12 mouse cellular contexts compared by ENCODE assay signal in genomic region chr8:90849462-90850050, GRCm38 (mm10). TPM values are rescaled to one million over a fixed set of nuclear protein-coding genes. Genes with fewer than 3 reads are reported as not detected.
DNase-seq lines count a peak whose midpoint lies in the region; ATAC-seq lines count a peak whose summit lies in the region.
"Had no signal": no experiment of that assay in that cellular context is flagged by ENCODE, and none has a peak within 500 bp of the region (broad histone marks: within the 10 kb centered on the region; RNA-seq: fewer than 3 reads in every experiment).

No protein-coding gene starts in this region.

- no peak overlapping the region for H3K9ac ChIP-seq in forebrain, embryonic 12.5 days
- H3K9ac ChIP-seq in liver, embryonic 11.5 days (ENCODE audit: low read depth, low read length): no peak overlapping the region
- H3K9ac ChIP-seq: embryonic facial prominence, embryonic 15.5 days; stomach, embryonic 15.5 days had no signal

- WGBS in forebrain, embryonic 12.5 days: 48% methylated on average over 11 of the region's 11 CpGs
- WGBS in liver, embryonic 11.5 days: 74% methylated on average over 11 of the region's 11 CpGs

- H3K27me3 ChIP-seq in forebrain, embryonic 12.5 days: no peaks in the 10 kb centered on the region
- no peaks in the 10 kb centered on the region for H3K27me3 ChIP-seq in liver, embryonic 11.5 days (replicated peaks; ENCODE audit: control insufficient read depth, insufficient read depth, low read length)
- H3K27me3 ChIP-seq: embryonic facial prominence, embryonic 15.5 days; stomach, embryonic 15.5 days had no signal

- H3K27ac ChIP-seq in forebrain, embryonic 12.5 days: 0 out of 2 replicates have a peak overlapping the region, but pooled peaks have one; percentile 21
- no peak overlapping the region for H3K27ac ChIP-seq in liver, embryonic 11.5 days (ENCODE audit: low read depth, low read length)
- H3K27ac ChIP-seq: embryonic facial prominence, embryonic 15.5 days; stomach, embryonic 15.5 days had no signal

- peak; percentile 52 to 77 for DNase-seq in frontal cortex, adult 2 months (ENCODE audit: extremely low spot score in 1 of 2, low spot score in 1 of 2)
- no peak for DNase-seq in frontal cortex, postnatal 25 days (ENCODE audit: low spot score in 2 of 2)
- DNase-seq in left cerebral cortex, postnatal 14 days (ENCODE audit: low spot score in 2 of 2): peak; percentile 59 to 70
- peak; percentile 59 for DNase-seq in retina, postnatal 1 day
- no peak for DNase-seq in liver, embryonic 11.5 days (ENCODE audit: low spot score)
- DNase-seq in ovary, postnatal 10 days (ENCODE audit: low spot score): no peak
- no peak for DNase-seq in adrenal gland, adult 18-20 months (ENCODE audit: low spot score in 2 of 2)

- intact Hi-C loops in left cerebral cortex, postnatal 14 days (cut with DNase I): no loop called here

- peaks cover 25% of the 10 kb centered on the region for H3K4me1 ChIP-seq in forebrain, embryonic 12.5 days
- H3K4me1 ChIP-seq in liver, embryonic 11.5 days (replicated peaks; ENCODE audit: control insufficient read depth, insufficient read depth, low read length): no peaks in the 10 kb centered on the region

- no peak overlapping the region for H3K4me2 ChIP-seq in forebrain, embryonic 12.5 days
- H3K4me2 ChIP-seq in liver, embryonic 11.5 days: no peak overlapping the region
- H3K4me2 ChIP-seq: embryonic facial prominence, embryonic 15.5 days; stomach, embryonic 15.5 days had no signal

- H3K9me3 ChIP-seq in forebrain, embryonic 12.5 days: no peaks in the 10 kb centered on the region
- no peaks in the 10 kb centered on the region for H3K9me3 ChIP-seq in liver, embryonic 11.5 days (ENCODE audit: control insufficient read depth, low read length)
- H3K9me3 ChIP-seq: embryonic facial prominence, embryonic 15.5 days; stomach, embryonic 15.5 days had no signal

- no peaks in the 10 kb centered on the region for H3K36me3 ChIP-seq in forebrain, embryonic 12.5 days (replicated peaks)
- H3K36me3 ChIP-seq in liver, embryonic 11.5 days (ENCODE audit: control insufficient read depth, insufficient read depth, low read length): no peaks in the 10 kb centered on the region
- H3K36me3 ChIP-seq: stomach, embryonic 15.5 days had no signal

- ATAC-seq in forebrain, embryonic 12.5 days (ENCODE audit: low FRiP score): 0 out of 2 replicates have a peak, but pooled peaks have one; percentile 60
- ATAC-seq in liver, embryonic 11.5 days (replicated peaks; ENCODE audit: low FRiP score): no peak

- H3K4me3 ChIP-seq in forebrain, embryonic 12.5 days (replicated peaks): no peak overlapping the region
- H3K4me3 ChIP-seq in liver, embryonic 11.5 days (ENCODE audit: low read depth, low read length): no peak overlapping the region
- H3K4me3 ChIP-seq: embryonic facial prominence, embryonic 15.5 days; stomach, embryonic 15.5 days had no signal

RNA-seq across cellular contexts. Expression of gene Chd9, which starts 21.4 kb away (rescaled TPM):
- polyA plus RNA-seq in frontal cortex, adult 2 months (2012; rRNA removed): 222 and 304 TPM in 2 replicates
- polyA plus RNA-seq in forebrain, embryonic 12.5 days (2016; fragmentation: Nextera tagmentation; extraction: Ambion mirVana): 72.0 and 73.3 TPM in 2 replicates
- total RNA-seq in left cerebral cortex, postnatal 14 days (2021): 100 to 1,000 TPM; 133 to 138 TPM
- 22.0 and 25.3 TPM in 2 replicates for polyA plus RNA-seq in liver, embryonic 11.5 days (2014; fragmentation: Nextera tagmentation; extraction: Ambion mirVana)
- total RNA-seq in adrenal gland, adult 18-20 months (2021): 10 to 100 TPM; 66.8 to 77.4 TPM

RNA-seq across cellular contexts. Expression of gene Gm19935, which starts 32.4 kb away (rescaled TPM):
- polyA plus RNA-seq in frontal cortex, adult 2 months (2012; rRNA removed): 3.7 and 4.4 TPM in 2 replicates
- not detected in 2 replicates for polyA plus RNA-seq in forebrain, embryonic 12.5 days (2016; fragmentation: Nextera tagmentation; extraction: Ambion mirVana)
- total RNA-seq in left cerebral cortex, postnatal 14 days (2021): 1 to 10 TPM in 1 of 2 experiments, under 1 TPM in 1; 0.86 to 1.3 TPM
- not detected in 2 replicates for polyA plus RNA-seq in liver, embryonic 11.5 days (2014; fragmentation: Nextera tagmentation; extraction: Ambion mirVana)
- not detected for total RNA-seq in adrenal gland, adult 18-20 months (2021)
- total RNA-seq: monocyte, adult 5-6 weeks had no signal
- polyA plus RNA-seq: limb, embryonic 14.5 days; stomach, embryonic 15.5 days had no signal

Comparison
In these comparisons a context has a peak if more than half of its experiments do, and no peak if none do; other contexts are left out.
1. DNase-seq: peak in frontal cortex, adult 2 months (2 of 2), left cerebral cortex, postnatal 14 days (2 of 2) and retina, postnatal 1 day (single experiment); none in frontal cortex, postnatal 25 days (0 of 2), liver, embryonic 11.5 days (single experiment), ovary, postnatal 10 days (single experiment) and adrenal gland, adult 18-20 months (0 of 2).